Mouse (Mus musculus): ENCODE data around the gene C2cd2.
A peak's percentile ranks its signal among the peaks of the same experiment; 100 is the strongest.
"Not testable (repeated sequence)": the region's sequence is repeated elsewhere in the genome, so short reads cannot be mapped to it uniquely, and the experiment has no call there.

C2cd2 gene

GRCm38 (mm10) chr16:97962151-97962948, at the start of gene C2cd2, which contains the start of gene Zbtb21:
C2cd2 (minus strand) TSS chr16:97962598.
Zbtb21 (minus strand) TSS chr16:97962622.
- DNase-seq = peak; percentile 98

- not testable (repeated sequence) for DNase-seq
These were observed 35.0 kb upstream of the C2cd2 start for GRCm38 (mm10) chr16:97997383-97997731.

GRCm38 (mm10) chr16:97996616-97997382, 34.4 kb upstream of the C2cd2 start, which contains the start of gene B230307C23Rik:
B230307C23Rik (plus strand) TSS chr16:97997315.
- peak; percentile 67 for DNase-seq

GRCm38 (mm10) chr16:97995849-97996615, 33.6 kb upstream of the C2cd2 start:
- DNase-seq = no peak

GRCm38 (mm10) chr16:97992477-97992876, 30.1 kb upstream of the C2cd2 start:
- not testable (repeated sequence) for DNase-seq

- no peak for DNase-seq
These were observed 29.1 kb upstream of the C2cd2 start for GRCm38 (mm10) chr16:97991517-97991916.

- DNase-seq = no peak
These were observed 22.2 kb upstream of the C2cd2 start for GRCm38 (mm10) chr16:97984589-97984988.

GRCm38 (mm10) chr16:97981362-97981761, 19.0 kb upstream of the C2cd2 start:
- DNase-seq = no peak

GRCm38 (mm10) chr16:97977722-97978121, 15.3 kb upstream of the C2cd2 start:
- no peak for DNase-seq

GRCm38 (mm10) chr16:97977277-97977676, 14.9 kb upstream of the C2cd2 start:
- DNase-seq = no peak

- no peak for DNase-seq
These were observed 1.6 kb upstream of the C2cd2 start for GRCm38 (mm10) chr16:97963956-97964540.

GRCm38 (mm10) chr16:97961381-97962150, 832 bp downstream of the C2cd2 start:
- DNase-seq = no peak

- no peak for DNase-seq
These were observed 2.0 kb downstream of the C2cd2 start for GRCm38 (mm10) chr16:97960348-97960747.

- no peak for DNase-seq
These were observed 3.9 kb downstream of the C2cd2 start for GRCm38 (mm10) chr16:97958401-97958973.

GRCm38 (mm10) chr16:97957626-97958025, 4.8 kb downstream of the C2cd2 start:
- no peak for DNase-seq

- DNase-seq = no peak
These were observed 6.4 kb downstream of the C2cd2 start for GRCm38 (mm10) chr16:97956011-97956410.

- DNase-seq = no peak
These were observed 9.1 kb downstream of the C2cd2 start for GRCm38 (mm10) chr16:97953300-97953699.

- no peak for DNase-seq
These were observed 9.6 kb downstream of the C2cd2 start for GRCm38 (mm10) chr16:97952801-97953200.

- DNase-seq = no peak
These were observed 10.0 kb downstream of the C2cd2 start for GRCm38 (mm10) chr16:97952371-97952770.

- no peak for DNase-seq
These were observed 12.3 kb downstream of the C2cd2 start for GRCm38 (mm10) chr16:97950061-97950460.

GRCm38 (mm10) chr16:97948836-97949235, 13.6 kb downstream of the C2cd2 start:
- no peak for DNase-seq

- DNase-seq = not testable (repeated sequence)
These were observed 15.4 kb downstream of the C2cd2 start for GRCm38 (mm10) chr16:97946993-97947392.
